Comparison of ENCODE assay signal across 23 mouse cellular contexts in genomic region chr11:96821956-96822355, GRCm38 (mm10). TPM values are rescaled to one million over a fixed set of nuclear protein-coding genes. Genes with fewer than 3 reads are reported as not detected.
DNase-seq lines count a peak whose midpoint lies in the region; ATAC-seq and TF ChIP-seq lines count a peak whose summit lies in the region.
"Had no signal": no experiment of that assay in that cellular context is flagged by ENCODE, and none has a peak within 500 bp of the region (broad histone marks: within the 10 kb centered on the region; RNA-seq: fewer than 3 reads in every experiment).

No protein-coding gene starts in this region.

- peaks cover 14% of the 10 kb centered on the region for H3K36me3 ChIP-seq in forebrain, embryonic 11.5 days (ENCODE audit: control insufficient read depth, insufficient read depth, low read length)
- H3K36me3 ChIP-seq in forebrain, embryonic 10.5 days (replicated peaks) = peaks cover 89% of the 10 kb centered on the region
- peaks cover 88% of the 10 kb centered on the region for H3K36me3 ChIP-seq in E14TG2a.4 (ENCODE audit: insufficient read depth, low read length)

- peak; percentile 40 for DNase-seq in forebrain, embryonic 11.5 days (ENCODE audit: low spot score)
- DNase-seq in forebrain, embryonic 10.5 days (ENCODE audit: extremely low spot score, low spot score) = no peak
- DNase-seq in left cerebral cortex, adult 2 months (ENCODE audit: extremely low spot score in 1 of 2, low spot score in 2 of 2) = no peak
- no peak for DNase-seq in left cerebral cortex, postnatal 14 days (ENCODE audit: low spot score in 2 of 2)
- DNase-seq in heart, adult 8-10 months (ENCODE audit: low spot score) = no peak
- DNase-seq in adrenal gland, adult 18-20 months (ENCODE audit: low spot score in 2 of 2) = no peak
- DNase-seq: cerebellum, adult 11 months; cerebellum, postnatal 10 days; gastrocnemius, postnatal 10 days; heart, postnatal 14 days; layer of hippocampus, postnatal 36 days; retina, postnatal 1 day; thymus, postnatal 25 days had no signal

- peaks cover 26% of the 10 kb centered on the region for H3K4me1 ChIP-seq in forebrain, embryonic 11.5 days (replicated peaks; ENCODE audit: control insufficient read depth, insufficient read depth, low read length)
- H3K4me1 ChIP-seq in forebrain, embryonic 10.5 days = peaks cover 51% of the 10 kb centered on the region
- peaks cover 94% of the 10 kb centered on the region for H3K4me1 ChIP-seq in E14TG2a.4 (replicated peaks; ENCODE audit: low read depth, low read length)
- peaks cover 10% of the 10 kb centered on the region for H3K4me1 ChIP-seq in cortical plate, adult 2 months (ENCODE audit: control insufficient read depth, insufficient read depth, low read length)

- no peaks in the 10 kb centered on the region for H3K27me3 ChIP-seq in forebrain, embryonic 11.5 days (ENCODE audit: control insufficient read depth, insufficient read depth, low read length)
- no peaks in the 10 kb centered on the region for H3K27me3 ChIP-seq in forebrain, embryonic 10.5 days (ENCODE audit: poor library complexity, severe bottlenecking)
- no peaks in the 10 kb centered on the region for H3K27me3 ChIP-seq in E14TG2a.4 (ENCODE audit: insufficient read depth, low read length)
- H3K27me3 ChIP-seq: embryonic facial prominence, embryonic 12.5 days; heart, embryonic 12.5 days; hindbrain, embryonic 12.5 days; limb, embryonic 13.5 days; liver, embryonic 15.5 days had no signal

- TF ChIP-seq POLR2A in cortical plate, adult 2 months (IDR thresholded peaks at IDR 0.05; ENCODE audit: extremely low read depth, insufficient read depth, low read length) = no peak

- no peak overlapping the region for H3K4me2 ChIP-seq in forebrain, embryonic 11.5 days (ENCODE audit: low read depth, low read length, severe bottlenecking)
- H3K4me2 ChIP-seq: heart, embryonic 12.5 days; limb, embryonic 13.5 days; midbrain, embryonic 11.5 days had no signal

- 94% methylated on average over 10 of the region's 10 CpGs for WGBS in forebrain, embryonic 11.5 days
- WGBS in forebrain, embryonic 10.5 days = 95% methylated on average over 10 of the region's 10 CpGs

- TF ChIP-seq CTCF in left cerebral cortex, adult 2 months (IDR thresholded peaks at IDR 0.05) = no peak
- no peak for TF ChIP-seq CTCF in E14TG2a.4 (conservative IDR thresholded peaks at IDR 0.05; ENCODE audit: low read length)
- TF ChIP-seq CTCF in cortical plate, adult 2 months (IDR thresholded peaks at IDR 0.05; ENCODE audit: extremely low read depth, insufficient read depth, low read length) = no peak

- no peak overlapping the region for H3K9ac ChIP-seq in forebrain, embryonic 11.5 days (ENCODE audit: low read length)
- H3K9ac ChIP-seq: embryonic facial prominence, embryonic 12.5 days; heart, embryonic 12.5 days; hindbrain, embryonic 12.5 days; limb, embryonic 13.5 days; liver, embryonic 15.5 days had no signal

- no peak for ATAC-seq in forebrain, embryonic 11.5 days (replicated peaks; ENCODE audit: low FRiP score)
- ATAC-seq: forebrain, embryonic 14.5 days had no signal

- intact Hi-C loops in left cerebral cortex, adult 2 months (cut with DNase I) = loop anchor here (5.0 kb wide), 1 partner anchor 40 kb away; no protein-coding TSS in a partner anchor
- intact Hi-C loops in left cerebral cortex, postnatal 14 days (cut with DNase I) = no loop called here

- no peak overlapping the region for H3K27ac ChIP-seq in forebrain, embryonic 11.5 days (ENCODE audit: low read depth, low read length)
- no peak overlapping the region for H3K27ac ChIP-seq in forebrain, embryonic 10.5 days
- no peak overlapping the region for H3K27ac ChIP-seq in left cerebral cortex, adult 2 months
- H3K27ac ChIP-seq in cortical plate, adult 2 months (ENCODE audit: insufficient read depth, low read length) = no peak overlapping the region
- H3K27ac ChIP-seq: embryonic facial prominence, embryonic 12.5 days; hindbrain, embryonic 12.5 days; limb, embryonic 13.5 days had no signal

- H3K4me3 ChIP-seq in forebrain, embryonic 11.5 days (ENCODE audit: low read depth, low read length) = no peak overlapping the region
- no peak overlapping the region for H3K4me3 ChIP-seq in forebrain, embryonic 10.5 days
- H3K4me3 ChIP-seq in left cerebral cortex, adult 2 months = peak overlapping the region; percentile 66
- peak overlapping the region; percentile 89 for H3K4me3 ChIP-seq in E14TG2a.4 (replicated peaks; ENCODE audit: low read length)
- peak overlapping the region; percentile 58; the same call in 1 of the 2 replicates for H3K4me3 ChIP-seq in cortical plate, adult 2 months (ENCODE audit: insufficient read depth, low read length)
- H3K4me3 ChIP-seq: embryonic facial prominence, embryonic 12.5 days; erythroblast, embryonic 14.5 days; heart, embryonic 12.5 days; hindbrain, embryonic 12.5 days had no signal

- H3K9me3 ChIP-seq in forebrain, embryonic 11.5 days (ENCODE audit: control insufficient read depth, low read length) = no peaks in the 10 kb centered on the region
- H3K9me3 ChIP-seq in forebrain, embryonic 10.5 days = no peaks in the 10 kb centered on the region
- H3K9me3 ChIP-seq in E14TG2a.4 (ENCODE audit: low read length) = no peaks in the 10 kb centered on the region
- H3K9me3 ChIP-seq: embryonic facial prominence, embryonic 12.5 days; heart, embryonic 12.5 days; hindbrain, embryonic 12.5 days; limb, embryonic 13.5 days; liver, embryonic 15.5 days had no signal

RNA-seq across cellular contexts. Expression of gene Nfe2l1, which starts 7.8 kb away (rescaled TPM):
- 38.6 and 42.9 TPM in 2 replicates for polyA plus RNA-seq in forebrain, embryonic 11.5 days (2014; fragmentation: Nextera tagmentation; extraction: Ambion mirVana)
- polyA plus RNA-seq in forebrain, embryonic 10.5 days (2016; fragmentation: Nextera tagmentation; extraction: Ambion mirVana) = 64.7 and 66.0 TPM in 2 replicates
- total RNA-seq in left cerebral cortex, adult 2 months (2021) = 100 to 1,000 TPM; 281 to 290 TPM
- 100 to 1,000 TPM; 205 to 209 TPM for total RNA-seq in left cerebral cortex, postnatal 14 days (2021)
- polyA plus RNA-seq in cortical plate, adult 2 months (2012; rRNA removed) = 202 and 207 TPM in 2 replicates
- total RNA-seq in heart, adult 8-10 months (2022) = 100 to 1,000 TPM; 462 to 530 (median 477) TPM
- total RNA-seq in adrenal gland, adult 18-20 months (2021) = 100 to 1,000 TPM; 458 to 704 TPM

RNA-seq across cellular contexts. Expression of gene Copz2, which starts 27.7 kb away (rescaled TPM):
- 33.2 and 33.8 TPM in 2 replicates for polyA plus RNA-seq in forebrain, embryonic 11.5 days (2014; fragmentation: Nextera tagmentation; extraction: Ambion mirVana)
- 25.1 and 25.6 TPM in 2 replicates for polyA plus RNA-seq in forebrain, embryonic 10.5 days (2016; fragmentation: Nextera tagmentation; extraction: Ambion mirVana)
- total RNA-seq in left cerebral cortex, adult 2 months (2021) = 1 to 10 TPM; 4.8 to 5.0 TPM
- total RNA-seq in left cerebral cortex, postnatal 14 days (2021) = 1 to 10 TPM; 2.7 to 3.2 TPM
- polyA plus RNA-seq in cortical plate, adult 2 months (2012; rRNA removed) = 14.2 and 14.7 TPM in 2 replicates
- 10 to 100 TPM; 36.0 to 43.5 (median 41.1) TPM for total RNA-seq in heart, adult 8-10 months (2022)
- 10 to 100 TPM; 56.5 to 60.6 TPM for total RNA-seq in adrenal gland, adult 18-20 months (2021)

RNA-seq across cellular contexts. Expression of gene Cbx1, which starts 33.0 kb away (rescaled TPM):
- 140 and 150 TPM in 2 replicates for polyA plus RNA-seq in forebrain, embryonic 11.5 days (2014; fragmentation: Nextera tagmentation; extraction: Ambion mirVana)
- 188 and 202 TPM in 2 replicates for polyA plus RNA-seq in forebrain, embryonic 10.5 days (2016; fragmentation: Nextera tagmentation; extraction: Ambion mirVana)
- total RNA-seq in left cerebral cortex, adult 2 months (2021) = 10 to 100 TPM; 45.5 to 46.5 TPM
- 10 to 100 TPM; 47.0 to 50.1 TPM for total RNA-seq in left cerebral cortex, postnatal 14 days (2021)
- polyA plus RNA-seq in cortical plate, adult 2 months (2012; rRNA removed) = 27.1 and 30.1 TPM in 2 replicates
- 10 to 100 TPM; 30.9 to 33.4 (median 32.4) TPM for total RNA-seq in heart, adult 8-10 months (2022)
- 10 to 100 TPM; 56.6 to 83.6 TPM for total RNA-seq in adrenal gland, adult 18-20 months (2021)

RNA-seq across cellular contexts. Expression of gene Snx11, which starts 44.6 kb away (rescaled TPM):
- polyA plus RNA-seq in forebrain, embryonic 11.5 days (2014; fragmentation: Nextera tagmentation; extraction: Ambion mirVana) = 17.5 and 26.9 TPM in 2 replicates
- 25.7 and 27.5 TPM in 2 replicates for polyA plus RNA-seq in forebrain, embryonic 10.5 days (2016; fragmentation: Nextera tagmentation; extraction: Ambion mirVana)
- 10 to 100 TPM; 49.7 to 52.2 TPM for total RNA-seq in left cerebral cortex, adult 2 months (2021)
- 10 to 100 TPM; 39.0 to 44.2 TPM for total RNA-seq in left cerebral cortex, postnatal 14 days (2021)
- polyA plus RNA-seq in cortical plate, adult 2 months (2012; rRNA removed) = 42.9 and 46.0 TPM in 2 replicates
- total RNA-seq in heart, adult 8-10 months (2022) = 10 to 100 TPM; 11.6 to 14.5 (median 12.9) TPM
- 10 to 100 TPM; 29.2 to 33.6 TPM for total RNA-seq in adrenal gland, adult 18-20 months (2021)

Comparison
In these comparisons a context has a peak if more than half of its experiments do, and no peak if none do; other contexts are left out.
1. H3K4me3 ChIP-seq: peak in left cerebral cortex, adult 2 months (single experiment), E14TG2a.4 (single experiment) and cortical plate, adult 2 months (single experiment); none in forebrain, embryonic 11.5 days (single experiment) and forebrain, embryonic 10.5 days (single experiment).
2. RNA of gene Copz2, which starts 27.7 kb away (total RNA-seq): 56.5 to 60.6 TPM in adrenal gland, adult 18-20 months and 36.0 to 43.5 TPM in heart, adult 8-10 months; 4.8 to 5.0 TPM in left cerebral cortex, adult 2 months and 2.7 to 3.2 TPM in left cerebral cortex, postnatal 14 days; every median in the first group is over 4 times any median in the second.